Mouse (Mus musculus): ENCODE data around the gene Ugt1a1. TPM values are rescaled to one million over a fixed set of nuclear protein-coding genes. Genes with fewer than 3 reads are reported as not detected.

The Ugt1a1 gene
- polyA plus RNA-seq, 1 experiment from 2014 or later = 84.0 TPM

DNA sequence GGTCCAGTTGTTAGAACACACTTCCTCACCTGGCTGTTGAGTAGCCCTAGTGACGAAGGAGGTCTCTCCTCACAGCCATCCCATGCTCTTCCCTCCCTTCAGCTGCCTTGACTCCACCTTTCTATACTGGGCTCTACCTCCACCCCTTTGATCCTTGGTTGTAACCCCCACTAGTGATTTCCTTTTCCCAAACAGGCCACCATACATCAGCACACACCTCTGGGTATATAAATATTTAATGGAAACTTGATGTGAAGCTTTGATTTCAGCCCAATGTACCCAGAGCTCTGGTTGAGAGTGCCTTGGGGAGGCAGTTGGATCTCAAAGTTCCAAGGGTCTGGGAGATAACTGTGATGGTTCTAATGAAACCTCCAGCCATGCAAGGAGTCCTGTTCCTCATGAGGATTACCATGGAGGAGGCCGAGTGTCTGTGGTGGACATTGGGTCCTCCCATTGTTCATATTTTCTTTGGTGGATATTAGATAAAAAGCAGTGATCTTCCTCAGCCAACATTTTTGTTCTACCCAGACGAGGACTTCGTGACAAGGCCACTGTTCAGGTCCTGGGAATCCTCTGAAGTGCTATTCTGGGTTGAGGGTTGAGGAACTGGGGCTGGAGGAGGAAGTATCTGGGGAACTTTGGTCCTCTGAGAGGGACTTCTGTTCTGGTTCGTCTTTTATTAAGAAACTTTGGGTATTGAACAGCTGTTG is 15.1 kb downstream of the Ugt1a1 start, which contains the start of gene Mroh2a:
Gene Mroh2a (plus strand): TSS at position 317 of the 710 bp plus-strand sequence.
- Histone ChIP-seq H3K4me2 (replicated peaks; ENCODE audit: low read depth) (no peak within 1 kb of the TSS), H3K27me3 (replicated peaks; ENCODE audit: control insufficient read depth, insufficient read depth, low read length) (no peaks in the 10 kb centered on the region), H3K4me3 (ENCODE audit: low read depth, low read length) (no peak within 1 kb of the TSS), H3K27ac (ENCODE audit: low read depth, low read length) (no peak within 1 kb of the TSS), H3K4me1 (replicated peaks; ENCODE audit: control insufficient read depth, insufficient read depth, low read length) (no peaks in the 10 kb centered on the region), H3K36me3 (ENCODE audit: control insufficient read depth, insufficient read depth) (no peaks in the 10 kb centered on the region), H3K9ac (ENCODE audit: low read depth, low read length) (no peak within 1 kb of the TSS), H3K9me3 (ENCODE audit: control insufficient read depth) (peaks cover 43% of the 10 kb centered on the region)
- TF ChIP-seq CTCF (IDR thresholded peaks at IDR 0.05; ENCODE audit: low read depth) = no peak
- 56% methylated on average over 5 of the region's 5 CpGs for WGBS
- ATAC-seq = no peak

- Histone ChIP-seq H3K36me3 (ENCODE audit: control insufficient read depth, insufficient read depth) (no peaks in the 10 kb centered on the region), H3K9me3 (ENCODE audit: control insufficient read depth) (peaks cover 46% of the 10 kb centered on the region), H3K27me3 (replicated peaks; ENCODE audit: control insufficient read depth, insufficient read depth, low read length) (no peaks in the 10 kb centered on the region), H3K9ac (ENCODE audit: low read depth, low read length) (no peak overlapping the region), H3K4me3 (ENCODE audit: low read depth, low read length) (no peak overlapping the region), H3K4me2 (replicated peaks; ENCODE audit: low read depth) (no peak overlapping the region), H3K4me1 (replicated peaks; ENCODE audit: control insufficient read depth, insufficient read depth, low read length) (no peaks in the 10 kb centered on the region), H3K27ac (ENCODE audit: low read depth, low read length) (no peak overlapping the region)
- no peak for ATAC-seq
- TF ChIP-seq CTCF (IDR thresholded peaks at IDR 0.05; ENCODE audit: low read depth) = no peak
- WGBS = 62% methylated on average over 2 of the region's 2 CpGs
Measured at GRCm38 (mm10) chr1:88227482-88227881, 15.7 kb downstream of the Ugt1a1 start.

- H3K36me3 ChIP-seq (ENCODE audit: control insufficient read depth, insufficient read depth) = no peaks in the 10 kb centered on the region
- no peak overlapping the region for H3K4me2 ChIP-seq (replicated peaks; ENCODE audit: low read depth)
- H3K27ac ChIP-seq (ENCODE audit: low read depth, low read length) = no peak overlapping the region
- no peak overlapping the region for H3K9ac ChIP-seq (ENCODE audit: low read depth, low read length)
- no peak for TF ChIP-seq CTCF (IDR thresholded peaks at IDR 0.05; ENCODE audit: low read depth)
- H3K4me3 ChIP-seq (ENCODE audit: low read depth, low read length) = no peak overlapping the region
- WGBS = 69% methylated on average over 7 of the region's 7 CpGs
- no peaks in the 10 kb centered on the region for H3K27me3 ChIP-seq (replicated peaks; ENCODE audit: control insufficient read depth, insufficient read depth, low read length)
- H3K9me3 ChIP-seq (ENCODE audit: control insufficient read depth) = peaks cover 50% of the 10 kb centered on the region
- no peak for ATAC-seq
- H3K4me1 ChIP-seq (replicated peaks; ENCODE audit: control insufficient read depth, insufficient read depth, low read length) = no peaks in the 10 kb centered on the region
Measured at GRCm38 (mm10) chr1:88228121-88228520, 16.4 kb downstream of the Ugt1a1 start.

DNA sequence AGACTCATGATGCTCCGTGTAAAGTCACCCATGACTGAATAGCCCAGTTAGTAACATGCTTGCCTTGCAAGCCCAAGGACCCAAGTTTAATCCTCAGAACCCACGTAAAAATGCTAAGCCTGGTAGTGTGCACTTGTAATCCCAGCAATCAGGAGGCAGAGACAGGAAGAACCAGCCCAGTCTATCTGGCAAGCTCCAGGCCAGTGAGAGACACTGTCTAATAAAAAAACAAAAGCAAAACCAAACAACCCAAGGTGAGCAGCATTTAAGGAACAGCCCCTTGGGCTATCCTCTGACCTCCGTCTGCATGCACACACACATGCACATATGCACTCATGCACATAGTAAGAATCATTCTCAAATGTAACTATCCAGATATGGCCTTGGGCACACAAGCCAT is 17.8 kb downstream of the Ugt1a1 start:
- 79% methylated on average over 3 of the region's 3 CpGs for WGBS
- Histone ChIP-seq H3K27me3 (replicated peaks; ENCODE audit: control insufficient read depth, insufficient read depth, low read length) (no peaks in the 10 kb centered on the region), H3K27ac (ENCODE audit: low read depth, low read length) (no peak overlapping the region), H3K4me1 (replicated peaks; ENCODE audit: control insufficient read depth, insufficient read depth, low read length) (no peaks in the 10 kb centered on the region), H3K4me2 (replicated peaks; ENCODE audit: low read depth) (no peak overlapping the region), H3K9me3 (ENCODE audit: control insufficient read depth) (peaks cover 54% of the 10 kb centered on the region), H3K36me3 (ENCODE audit: control insufficient read depth, insufficient read depth) (no peaks in the 10 kb centered on the region), H3K9ac (ENCODE audit: low read depth, low read length) (no peak overlapping the region), H3K4me3 (ENCODE audit: low read depth, low read length) (no peak overlapping the region)
- TF ChIP-seq CTCF (IDR thresholded peaks at IDR 0.05; ENCODE audit: low read depth) = no peak
- no peak for ATAC-seq

GRCm38 (mm10) chr1:88229986-88230385 is 18.2 kb downstream of the Ugt1a1 start:
- Histone ChIP-seq H3K9me3 (ENCODE audit: control insufficient read depth) (peaks cover 57% of the 10 kb centered on the region), H3K9ac (ENCODE audit: low read depth, low read length) (no peak overlapping the region), H3K36me3 (ENCODE audit: control insufficient read depth, insufficient read depth) (no peaks in the 10 kb centered on the region), H3K27ac (ENCODE audit: low read depth, low read length) (no peak overlapping the region), H3K27me3 (replicated peaks; ENCODE audit: control insufficient read depth, insufficient read depth, low read length) (no peaks in the 10 kb centered on the region), H3K4me2 (replicated peaks; ENCODE audit: low read depth) (no peak overlapping the region), H3K4me3 (ENCODE audit: low read depth, low read length) (no peak overlapping the region), H3K4me1 (replicated peaks; ENCODE audit: control insufficient read depth, insufficient read depth, low read length) (no peaks in the 10 kb centered on the region)
- WGBS = 86% methylated on average over 5 of the region's 5 CpGs
- no peak for ATAC-seq
- TF ChIP-seq CTCF (IDR thresholded peaks at IDR 0.05; ENCODE audit: low read depth) = no peak

DNA sequence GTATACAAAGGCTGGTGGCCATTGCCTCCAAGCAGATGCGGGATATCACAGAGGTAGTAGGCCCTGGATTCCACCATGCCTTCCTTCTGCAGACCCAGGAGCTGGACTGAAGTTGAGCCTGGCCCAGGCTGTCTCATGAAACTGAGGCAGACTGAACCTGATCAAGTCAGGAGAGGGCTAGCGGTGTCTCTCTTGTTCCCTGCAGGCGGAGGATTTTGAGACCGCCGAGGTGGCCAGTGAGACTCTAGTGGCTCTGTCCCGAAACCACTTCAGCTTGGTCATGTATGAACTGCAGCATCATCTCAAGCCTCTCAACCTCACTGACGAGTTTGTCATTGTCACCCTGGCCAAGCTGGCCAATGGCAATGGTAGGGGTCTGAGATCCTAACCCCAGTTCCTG is 18.7 kb downstream of the Ugt1a1 start:
- no peak overlapping the region for H3K4me3 ChIP-seq (ENCODE audit: low read depth, low read length)
- WGBS = 71% methylated on average over 7 of the region's 7 CpGs
- no peak overlapping the region for H3K4me2 ChIP-seq (replicated peaks; ENCODE audit: low read depth)
- H3K4me1 ChIP-seq (replicated peaks; ENCODE audit: control insufficient read depth, insufficient read depth, low read length) = no peaks in the 10 kb centered on the region
- H3K27ac ChIP-seq (ENCODE audit: low read depth, low read length) = no peak overlapping the region
- ATAC-seq = no peak
- TF ChIP-seq CTCF (IDR thresholded peaks at IDR 0.05; ENCODE audit: low read depth) = no peak
- no peaks in the 10 kb centered on the region for H3K27me3 ChIP-seq (replicated peaks; ENCODE audit: control insufficient read depth, insufficient read depth, low read length)
- H3K9me3 ChIP-seq (ENCODE audit: control insufficient read depth) = peaks cover 60% of the 10 kb centered on the region
- H3K36me3 ChIP-seq (ENCODE audit: control insufficient read depth, insufficient read depth) = no peaks in the 10 kb centered on the region
- no peak overlapping the region for H3K9ac ChIP-seq (ENCODE audit: low read depth, low read length)

Measured in intestine, postnatal 0 days (tissue).